Mouse (Mus musculus): ENCODE measurements around the gene G3bp2. TPM values are rescaled to one million over a fixed set of nuclear protein-coding genes. Genes with fewer than 3 reads are reported as not detected.

The G3bp2 gene
- polyA plus RNA-seq, 1 experiment, result 131 TPM

DNA sequence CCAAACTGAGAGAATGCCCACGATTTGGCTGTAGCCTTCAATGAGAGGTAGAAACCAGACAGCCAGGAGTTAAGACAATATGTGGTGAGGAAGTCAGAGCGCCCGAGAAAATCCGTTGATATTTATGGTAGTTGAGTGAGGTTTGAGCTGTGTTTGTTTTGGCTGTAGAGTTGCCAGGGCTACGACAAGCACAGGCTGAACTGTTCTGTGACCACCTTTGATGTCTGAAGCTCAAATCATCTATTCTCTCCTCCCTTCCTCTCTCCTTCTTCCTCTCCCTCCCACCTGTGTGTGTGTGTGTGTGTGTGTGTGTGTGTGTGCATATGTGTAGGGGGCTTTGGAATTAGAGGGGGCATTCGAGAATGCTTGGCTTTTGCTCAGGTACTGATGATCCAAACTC lies 19.5 kb upstream of the G3bp2 start:
- no peak for DNase-seq (ENCODE audit: extremely low spot score in 1 of 2, low spot score in 1 of 2)

DNA sequence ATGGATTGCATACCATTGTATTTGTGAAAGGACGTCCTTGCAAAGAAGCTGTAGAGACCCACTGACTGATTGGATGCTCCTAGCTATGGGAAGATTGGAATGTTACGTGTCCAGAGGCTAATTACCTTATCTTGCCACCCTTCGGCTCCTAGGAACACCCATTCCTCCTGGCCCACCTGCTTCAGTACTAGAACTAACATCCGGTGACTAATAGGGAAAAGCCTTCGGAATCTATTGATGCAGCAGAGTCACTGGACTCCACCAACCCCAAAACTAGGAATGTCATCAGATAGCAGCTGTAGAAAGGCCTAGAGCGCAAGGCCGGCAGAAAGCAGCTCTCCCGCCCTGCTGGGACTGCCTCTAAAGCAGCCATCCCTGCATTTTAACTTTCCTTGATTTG lies 18.1 kb upstream of the G3bp2 start:
- no peak for DNase-seq (ENCODE audit: extremely low spot score in 1 of 2, low spot score in 1 of 2)

DNA sequence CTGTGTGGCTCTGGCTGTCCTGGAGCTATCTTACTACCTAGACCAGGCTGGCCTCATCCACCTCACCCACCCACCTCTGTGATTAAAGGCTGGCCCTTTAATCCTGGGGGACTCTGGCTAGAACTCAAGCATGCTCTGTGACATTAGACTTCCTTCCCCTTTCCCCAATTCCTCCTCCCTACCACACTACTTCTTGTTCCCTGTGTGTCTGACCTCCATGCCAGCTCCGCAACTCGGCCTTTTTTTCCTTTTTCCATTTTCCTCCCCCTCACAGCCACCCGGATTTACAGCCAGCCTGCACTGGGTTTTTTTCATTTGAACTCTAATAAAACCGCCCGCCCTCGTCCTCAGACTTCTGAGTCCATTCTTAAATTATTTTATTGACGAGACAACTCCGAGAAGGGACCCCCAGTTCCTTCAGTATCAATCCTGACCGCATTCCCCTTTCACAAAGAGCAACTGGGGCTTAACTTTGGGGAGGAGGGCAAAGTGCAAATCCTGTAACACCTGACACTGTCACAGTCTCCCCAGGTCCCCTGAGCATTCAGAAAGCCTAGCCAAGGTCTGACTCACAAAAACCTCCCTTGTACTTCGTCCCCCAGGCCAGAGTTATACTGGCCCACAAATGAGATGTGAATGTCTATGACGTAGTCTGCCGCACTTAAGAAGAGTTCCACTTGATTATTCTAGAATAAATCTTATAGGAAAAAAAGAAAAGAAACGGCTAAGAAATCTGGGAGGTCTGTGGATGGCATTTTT lies 15.0 kb upstream of the G3bp2 start:
- no peak for DNase-seq (ENCODE audit: extremely low spot score in 1 of 2, low spot score in 1 of 2)

DNA sequence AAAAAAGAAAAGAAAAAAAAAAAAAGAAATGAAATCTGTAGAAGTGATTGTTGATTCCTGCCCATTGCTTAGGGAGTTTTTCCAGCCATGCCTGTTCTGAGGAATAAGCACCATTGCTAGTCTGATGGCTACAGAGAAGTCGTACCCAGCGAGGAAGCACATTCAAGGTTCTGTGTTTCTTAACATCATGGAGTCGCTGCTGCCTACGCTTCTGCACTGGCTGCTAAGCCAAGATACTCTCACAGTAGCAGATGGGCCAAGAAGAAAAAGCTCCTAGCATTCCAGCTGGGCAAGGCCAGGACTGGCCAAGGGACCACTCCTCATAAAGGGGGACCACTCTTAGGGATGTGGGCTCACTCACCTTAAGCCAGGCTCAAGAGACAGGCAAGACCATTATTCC lies 14.3 kb upstream of the G3bp2 start:
- no peak for DNase-seq (ENCODE audit: extremely low spot score in 1 of 2, low spot score in 1 of 2)

DNA sequence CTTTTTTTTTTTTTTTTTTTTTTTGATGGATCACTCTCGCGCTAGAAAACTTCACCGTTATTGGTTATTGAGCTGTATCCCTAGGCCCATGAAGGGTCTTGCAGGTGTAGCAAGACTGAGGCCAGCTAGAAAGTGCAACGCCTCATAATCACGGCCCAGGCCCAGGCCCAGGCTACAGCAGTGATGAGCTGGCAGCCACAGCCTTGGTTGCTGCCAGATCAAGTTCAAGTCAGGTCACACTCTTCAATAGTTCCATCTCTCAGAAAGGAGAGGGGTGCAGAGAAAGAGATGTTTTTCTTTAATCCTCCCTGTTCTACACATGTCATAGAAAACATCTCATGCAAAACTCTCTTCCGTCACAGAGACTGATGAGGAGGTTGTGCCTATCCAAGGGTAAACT lies 13.3 kb upstream of the G3bp2 start:
- DNase-seq (ENCODE audit: extremely low spot score in 1 of 2, low spot score in 1 of 2), result no peak

DNA sequence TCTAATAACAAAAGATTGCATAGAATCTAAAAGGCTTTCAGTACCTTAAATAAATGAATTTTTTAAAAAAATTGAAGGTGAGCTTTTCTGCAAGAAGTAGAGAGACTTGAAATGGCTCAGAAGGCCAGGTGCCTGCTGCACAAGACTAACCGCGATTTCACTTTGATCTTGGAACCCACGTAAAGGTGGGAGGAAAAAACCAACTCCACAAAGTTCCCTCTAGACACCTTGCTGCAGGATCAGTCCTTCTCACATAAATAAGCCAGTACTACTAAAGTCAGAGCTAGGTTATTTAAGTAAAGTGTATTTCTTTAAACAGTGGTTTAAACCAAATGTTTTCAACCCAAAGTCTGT lies 10.5 kb upstream of the G3bp2 start:
- DNase-seq (ENCODE audit: extremely low spot score in 1 of 2, low spot score in 1 of 2), result no peak

DNA sequence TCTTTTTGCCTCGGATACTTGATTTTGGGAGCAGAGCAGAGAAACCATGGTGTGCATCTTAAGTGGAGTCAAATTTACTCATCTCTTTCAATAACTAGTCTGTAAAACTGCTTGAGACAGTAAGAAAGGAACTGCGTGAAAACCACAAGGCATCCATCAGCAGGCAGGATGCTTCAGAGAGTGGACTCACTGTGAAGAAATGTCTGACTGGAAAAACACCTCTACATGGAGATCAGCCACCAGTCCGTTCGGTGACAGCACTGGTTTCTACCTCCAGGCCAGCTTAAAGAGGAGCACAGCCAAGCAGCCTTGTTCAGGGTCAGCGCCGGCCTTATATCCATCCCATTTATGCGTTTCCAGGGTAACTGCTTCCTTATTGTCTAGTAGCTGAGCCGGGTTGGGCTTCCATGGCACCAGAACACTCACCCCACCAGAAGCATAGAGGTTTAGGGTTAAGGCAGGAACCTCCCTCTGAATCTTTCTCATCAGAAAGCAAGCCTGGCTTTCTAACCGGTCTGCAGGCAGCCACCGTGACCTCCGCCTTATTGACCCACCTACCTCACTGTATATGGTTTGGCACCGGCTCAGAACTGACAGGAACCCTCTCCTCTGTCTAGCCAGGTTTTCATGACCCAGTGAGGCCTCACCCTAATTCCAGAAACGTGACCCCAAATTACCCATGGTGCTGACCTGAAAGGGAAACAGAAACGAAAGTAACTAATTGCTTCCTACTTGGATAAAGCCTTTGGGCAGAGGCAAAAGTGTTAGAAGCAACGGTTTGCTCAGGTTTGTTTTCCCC lies 9.9 kb upstream of the G3bp2 start:
- DNase-seq (ENCODE audit: extremely low spot score in 1 of 2, low spot score in 1 of 2), result no peak

DNA sequence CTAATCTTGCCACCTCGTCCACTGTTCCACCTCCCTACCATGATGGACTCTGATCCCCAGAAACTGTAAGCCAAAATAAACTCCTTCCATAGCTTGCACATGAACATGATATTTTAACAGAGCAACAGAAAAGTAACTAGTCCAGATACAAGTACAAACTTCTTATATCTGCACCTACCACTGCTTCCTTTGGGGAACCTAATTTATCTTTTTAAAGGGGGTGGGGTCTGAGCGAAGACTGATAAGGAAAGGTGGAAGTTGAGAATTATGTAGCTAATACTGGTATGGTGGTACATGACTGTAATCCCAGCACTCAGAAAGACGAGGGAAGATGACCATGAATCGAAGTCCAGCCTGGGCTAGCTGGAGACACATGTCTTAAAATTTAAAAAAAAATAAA lies 4.0 kb upstream of the G3bp2 start:
- no peak for DNase-seq (ENCODE audit: extremely low spot score in 1 of 2, low spot score in 1 of 2)

DNA sequence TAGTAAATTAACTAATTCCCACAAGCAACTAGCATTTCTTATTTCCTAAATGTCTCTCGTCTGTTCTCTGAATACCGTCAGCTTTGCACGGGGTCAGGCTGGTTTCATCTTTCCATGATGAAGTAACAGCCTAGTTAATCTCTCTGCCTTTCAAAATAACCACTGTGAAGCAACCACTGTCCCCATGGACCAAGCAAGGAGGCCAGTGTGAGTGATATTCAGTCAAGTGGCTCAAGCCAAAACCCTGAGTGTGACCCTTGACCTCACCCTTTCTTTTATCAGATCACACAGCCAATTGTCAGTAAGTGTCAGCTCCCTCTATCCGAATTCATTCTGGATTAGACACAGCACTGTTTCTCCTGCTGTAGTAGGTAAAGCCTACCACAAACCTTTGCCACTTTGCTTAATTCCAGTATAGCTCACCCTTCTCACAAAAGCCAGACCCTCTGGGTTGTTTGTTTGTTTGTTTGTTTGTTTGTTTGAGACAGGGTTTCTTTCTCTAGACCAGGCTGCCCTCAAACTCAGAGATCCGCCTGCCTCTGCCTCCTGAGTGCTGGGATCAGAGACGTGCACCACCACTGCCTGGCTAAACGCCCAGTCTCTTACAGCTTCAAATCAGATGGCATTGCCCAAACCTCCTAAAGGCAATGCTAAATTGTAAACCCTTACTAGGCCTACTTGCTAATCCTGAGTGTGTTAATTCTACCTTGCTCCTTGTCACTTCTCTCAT lies 2.5 kb upstream of the G3bp2 start:
- DNase-seq (ENCODE audit: extremely low spot score in 1 of 2, low spot score in 1 of 2), result no peak

DNA sequence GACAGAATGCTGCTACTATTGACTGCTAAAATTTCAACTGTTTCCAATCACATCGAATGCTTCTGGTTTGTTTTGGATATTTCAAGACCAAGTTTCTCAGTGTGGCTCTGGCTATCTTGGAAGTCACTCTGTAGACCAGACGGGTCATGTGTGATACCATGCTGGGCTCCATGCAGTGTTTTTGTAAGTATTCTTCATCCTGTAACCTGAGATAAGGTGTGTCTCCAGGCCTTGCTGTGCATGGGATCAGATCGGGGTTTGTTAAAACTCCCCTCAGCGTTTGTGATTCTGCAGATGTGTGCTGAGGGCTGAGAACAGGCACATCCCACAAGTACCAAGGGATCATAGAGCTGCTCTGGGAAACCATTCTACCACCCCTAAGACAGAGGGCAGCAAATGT lies 1.7 kb upstream of the G3bp2 start:
- no peak for DNase-seq (ENCODE audit: extremely low spot score in 1 of 2, low spot score in 1 of 2)

DNA sequence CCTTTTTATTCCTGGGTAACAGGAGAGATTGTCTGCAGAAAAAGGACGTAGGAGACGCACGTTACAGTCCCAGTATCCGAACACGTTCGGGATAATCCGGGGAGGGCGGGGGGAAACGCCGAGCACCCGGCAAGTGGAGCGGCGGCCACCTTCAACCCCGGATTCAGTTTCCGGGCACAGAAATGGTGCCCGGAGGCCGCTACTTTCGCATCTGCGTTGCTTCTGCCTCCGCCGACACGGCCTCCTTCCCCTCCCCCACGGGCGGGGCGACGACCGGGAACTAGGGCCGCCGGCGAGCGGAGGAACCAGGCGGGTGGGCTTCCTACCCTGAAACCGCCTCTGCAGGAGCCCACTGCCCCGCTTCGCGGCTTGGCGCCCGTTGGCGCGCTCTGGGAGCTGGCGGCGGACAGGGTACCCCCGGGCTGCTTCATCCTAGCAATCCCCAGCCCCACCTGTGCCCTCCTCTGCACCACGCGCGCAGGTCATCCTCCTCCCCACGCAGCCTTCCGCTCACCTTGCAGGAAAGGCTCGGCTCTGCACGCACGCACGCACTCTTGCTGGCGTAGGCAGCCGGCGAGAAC lies 608 bp downstream of the G3bp2 start:
- DNase-seq (ENCODE audit: extremely low spot score in 1 of 2, low spot score in 1 of 2), result peak in 1 of 2 experiments; percentile 59

DNA sequence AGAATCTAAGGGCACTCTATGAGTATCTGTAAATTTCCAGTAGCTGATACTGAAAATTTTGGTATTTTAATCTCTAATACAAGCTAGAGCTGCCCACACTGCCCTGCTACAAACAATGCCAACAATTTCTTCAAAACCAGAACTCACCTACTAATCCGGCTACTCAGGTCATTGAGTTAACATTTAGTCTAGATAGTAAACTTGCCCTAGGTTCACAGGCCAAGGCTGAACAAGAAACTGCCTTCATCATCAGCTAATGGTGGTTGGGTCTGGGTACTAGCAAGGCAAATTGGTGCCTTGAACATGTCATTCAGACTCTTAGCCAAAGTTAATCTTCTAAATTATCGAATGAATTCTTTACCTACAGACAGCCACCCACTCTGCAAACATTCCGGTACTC lies 2.2 kb downstream of the G3bp2 start:
- DNase-seq (ENCODE audit: extremely low spot score in 1 of 2, low spot score in 1 of 2), result no peak

DNA sequence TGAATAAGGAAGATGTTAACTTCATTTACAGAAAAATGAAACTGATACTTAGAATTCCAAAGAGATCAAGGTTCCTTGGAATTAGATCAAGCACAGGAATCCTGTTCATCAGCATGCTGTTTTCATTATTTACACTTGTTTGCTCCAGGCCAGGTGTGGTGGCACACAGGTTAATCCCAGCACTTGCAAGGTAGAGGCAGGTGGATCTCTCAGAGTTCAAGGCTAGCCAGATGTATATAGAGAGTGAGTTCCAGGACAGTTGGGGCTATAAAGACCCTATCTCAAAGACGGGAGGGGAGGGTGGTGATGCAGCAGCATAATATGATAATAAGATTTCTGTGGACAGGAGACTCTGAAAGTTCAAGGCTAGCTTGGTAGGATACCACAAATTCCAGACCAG lies 3.1 kb downstream of the G3bp2 start:
- DNase-seq (ENCODE audit: extremely low spot score in 1 of 2, low spot score in 1 of 2), result no peak

DNA sequence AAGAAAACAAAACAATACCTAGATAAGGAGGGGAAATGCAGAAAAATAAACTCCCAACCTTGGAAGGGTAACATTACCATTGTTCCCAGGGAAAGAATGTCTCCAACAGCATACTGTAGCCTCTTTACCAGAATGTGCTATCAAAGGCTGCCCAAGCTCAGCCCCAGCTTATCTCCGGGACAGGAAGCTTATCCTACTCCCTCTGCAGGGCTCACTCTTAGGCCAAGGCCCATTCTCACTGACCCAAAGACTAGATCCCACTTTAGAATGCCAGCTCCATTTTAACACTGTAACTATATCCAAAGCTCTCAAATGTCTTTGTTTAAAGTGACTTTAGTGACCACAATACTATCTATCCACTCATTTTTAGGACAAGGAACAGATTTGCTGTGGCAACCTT lies 4.2 kb downstream of the G3bp2 start:
- DNase-seq (ENCODE audit: extremely low spot score in 1 of 2, low spot score in 1 of 2), result no peak

DNA sequence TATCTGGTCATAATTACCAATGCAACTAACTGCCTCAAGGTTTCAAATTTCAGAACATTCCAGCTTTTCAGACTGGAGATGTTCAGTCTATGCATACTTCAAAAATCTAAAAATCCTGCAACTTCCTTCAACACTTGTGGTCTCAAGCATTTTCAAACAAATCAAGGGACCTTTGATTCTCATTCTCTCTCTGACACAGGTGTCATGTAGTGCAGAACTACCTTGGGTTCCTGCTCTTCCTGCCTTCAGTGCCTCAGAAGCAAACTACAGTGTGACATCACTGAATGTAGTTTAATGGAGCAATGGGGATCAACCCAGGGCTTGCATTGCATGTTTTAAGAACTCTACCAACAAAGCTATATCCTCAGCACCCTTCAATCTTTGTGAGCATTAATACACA lies 4.8 kb downstream of the G3bp2 start:
- no peak for DNase-seq (ENCODE audit: extremely low spot score in 1 of 2, low spot score in 1 of 2)

DNA sequence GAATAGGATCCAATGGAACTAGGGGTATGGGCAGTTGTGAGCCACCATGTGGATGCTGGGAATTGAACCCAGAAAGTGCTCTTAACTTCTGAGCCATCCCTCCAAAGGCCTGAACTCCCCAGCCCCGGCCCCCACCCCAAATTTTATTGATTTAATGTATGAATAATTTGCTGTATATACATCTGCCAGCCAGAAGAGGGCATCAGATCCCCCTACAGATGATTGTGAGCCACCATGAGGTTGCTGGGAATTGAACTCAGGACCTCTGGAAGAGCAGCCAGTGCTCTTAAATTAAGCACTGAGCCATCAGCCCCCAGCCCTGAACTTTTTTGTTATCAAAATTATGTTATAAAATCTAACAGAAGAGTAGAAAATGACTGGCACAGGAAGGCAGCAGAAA lies 7.2 kb downstream of the G3bp2 start:
- DNase-seq (ENCODE audit: extremely low spot score in 1 of 2, low spot score in 1 of 2), result no peak

DNA sequence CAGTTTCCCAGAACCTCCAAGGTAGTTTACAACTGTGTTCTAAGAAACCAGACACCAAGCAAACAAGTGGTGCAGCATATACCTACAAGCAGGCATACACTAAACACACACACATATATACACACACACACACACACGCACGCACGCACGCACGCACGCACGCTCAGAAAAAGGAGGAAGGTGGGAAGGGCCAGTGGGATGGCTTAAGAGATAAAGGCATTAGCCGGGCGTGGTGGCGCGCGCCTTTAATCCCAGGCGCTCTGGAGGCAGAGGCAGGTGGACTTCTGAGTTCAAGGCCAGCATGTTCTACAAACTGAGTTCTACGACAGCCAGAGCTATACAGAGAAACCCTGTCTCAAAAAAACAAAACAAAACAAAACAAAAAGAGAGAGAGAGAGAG lies 9.5 kb downstream of the G3bp2 start:
- DNase-seq (ENCODE audit: extremely low spot score in 1 of 2, low spot score in 1 of 2), result no peak

DNA sequence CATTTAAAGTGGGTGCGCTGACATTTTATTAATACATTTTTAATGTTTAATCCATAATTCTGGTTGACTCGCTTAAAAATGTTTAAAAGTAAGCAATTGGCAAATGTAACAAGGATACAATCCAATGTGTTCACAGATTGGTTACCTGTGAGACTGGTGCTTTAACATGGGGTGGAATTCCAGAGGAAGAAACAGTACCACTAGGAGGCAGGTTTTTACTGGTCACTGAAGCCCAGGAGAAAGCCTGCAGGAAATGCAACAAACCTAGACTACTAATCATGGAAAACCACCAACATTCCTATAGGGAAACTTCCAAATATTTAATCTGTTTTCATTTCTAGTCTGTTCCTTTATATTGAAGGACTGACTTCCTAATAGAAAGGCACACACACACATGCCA lies 20.3 kb downstream of the G3bp2 start:
- no peak for DNase-seq (ENCODE audit: extremely low spot score in 1 of 2, low spot score in 1 of 2)

DNA sequence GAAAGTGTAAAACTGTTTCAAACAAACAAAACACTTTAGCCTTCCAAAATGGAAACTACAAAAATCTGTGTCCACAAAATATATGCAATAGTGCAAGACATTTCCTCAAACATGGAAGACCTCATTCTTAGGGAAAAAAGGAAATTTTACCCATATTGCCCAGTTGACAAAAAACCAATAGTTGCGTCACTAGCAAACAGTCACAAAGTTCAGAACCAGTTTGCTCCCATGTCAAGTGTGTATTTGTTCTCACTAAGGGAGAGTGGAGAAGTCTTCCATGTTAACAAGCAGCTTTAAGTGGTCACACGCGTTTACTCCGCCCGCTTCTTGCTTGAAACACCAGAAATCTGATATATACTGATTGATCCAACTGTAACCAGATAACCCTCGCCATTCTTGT lies 30.7 kb downstream of the G3bp2 start:
- DNase-seq (ENCODE audit: extremely low spot score in 1 of 2, low spot score in 1 of 2), result no peak

DNA sequence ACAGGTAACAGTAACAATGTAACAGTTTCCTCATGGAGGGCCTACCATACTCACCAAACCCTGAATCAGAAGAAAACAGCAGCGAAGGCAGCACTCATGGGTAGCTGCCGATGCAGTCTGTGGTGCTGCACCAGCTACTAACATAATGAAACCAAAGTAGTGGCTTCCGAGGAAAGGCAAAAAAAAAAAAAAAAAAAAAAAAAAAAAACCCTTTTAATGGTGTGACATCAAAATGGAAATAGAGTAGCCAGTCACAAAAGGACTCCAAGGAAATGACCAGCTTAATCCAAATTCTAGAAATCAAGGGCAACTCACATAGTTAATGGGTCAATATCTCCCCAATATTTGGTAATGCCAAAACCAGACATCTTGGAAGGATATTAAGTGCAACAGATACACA lies 33.1 kb downstream of the G3bp2 start:
- no peak for DNase-seq (ENCODE audit: extremely low spot score in 1 of 2, low spot score in 1 of 2)

DNA sequence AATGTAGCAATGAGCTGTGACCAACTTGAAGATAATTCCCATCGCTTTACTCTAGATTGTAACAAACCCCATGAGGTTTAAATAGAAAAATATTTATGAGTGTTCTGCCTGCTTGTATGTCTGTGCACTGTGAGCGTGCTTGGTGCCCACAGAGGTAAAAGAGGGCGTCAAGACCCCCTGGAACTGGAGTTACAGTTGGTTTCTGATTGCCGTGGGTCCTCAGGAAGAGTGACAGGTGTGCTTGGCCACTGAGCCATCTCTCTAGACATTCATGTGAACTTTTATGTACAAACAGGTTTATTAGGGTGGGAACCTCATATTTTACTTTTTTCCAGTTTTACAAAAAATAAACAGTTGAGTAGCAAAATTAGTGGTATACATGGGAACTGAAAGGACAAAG lies 39.7 kb downstream of the G3bp2 start, which contains the start of gene Cdkl2:
Gene Cdkl2 (minus strand): TSS at position 101 of the 400 bp plus-strand sequence.
- no peak for DNase-seq (ENCODE audit: extremely low spot score in 1 of 2, low spot score in 1 of 2)

Measured in frontal cortex, adult 2 months (tissue).